In the genomic region with DNA sequence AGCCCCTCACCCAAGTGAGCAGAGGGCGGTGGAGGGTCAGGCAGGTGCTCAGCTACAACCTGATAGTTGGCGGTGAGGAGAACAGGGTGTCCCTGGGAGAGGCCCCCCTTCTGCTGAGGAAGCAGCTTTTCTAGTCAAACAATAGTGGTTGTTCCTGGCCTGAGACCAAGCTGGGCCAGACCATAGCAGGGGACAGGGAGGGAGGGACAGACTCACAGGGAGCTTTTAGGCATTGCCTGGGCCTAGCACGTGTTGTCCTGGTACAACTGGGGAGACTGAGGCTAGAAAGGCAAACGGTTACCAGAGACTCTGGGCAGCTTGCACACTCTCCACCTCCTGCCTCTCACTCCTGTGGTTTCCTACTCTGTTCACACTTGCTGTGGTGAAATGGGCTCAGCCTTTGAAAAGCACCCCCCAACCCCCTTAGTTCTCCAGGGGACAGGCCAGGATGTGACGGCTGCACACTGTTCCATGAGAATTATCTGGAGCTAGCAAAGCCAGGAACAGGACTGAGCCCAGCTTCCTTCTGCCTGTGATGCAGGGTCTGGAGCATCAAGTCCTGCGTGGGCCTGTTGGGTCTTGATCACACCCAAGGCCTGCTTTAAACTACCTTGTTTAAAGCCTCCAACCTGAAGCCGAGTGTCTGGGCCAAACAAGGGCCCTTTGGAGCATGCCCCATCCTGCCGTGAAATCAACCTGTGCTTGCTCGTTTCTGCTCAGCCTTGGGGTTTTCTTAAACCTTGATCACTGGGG, we compare ENCODE assay signal across 10 mouse cellular contexts. TPM values are rescaled to one million over a fixed set of nuclear protein-coding genes. Genes with fewer than 3 reads are reported as not detected.
A peak's percentile ranks its signal among the peaks of the same experiment; 100 is the strongest.
DNase-seq lines count a peak whose midpoint lies in the region; ATAC-seq and TF ChIP-seq lines count a peak whose summit lies in the region.
"Had no signal": no experiment of that assay in that cellular context is flagged by ENCODE, and none has a peak within 500 bp of the region (broad histone marks: within the 10 kb centered on the region; RNA-seq: fewer than 3 reads in every experiment).

No protein-coding gene starts in this region.

- no peak overlapping the region; the same call in 1 of the 2 replicates for H3K9ac ChIP-seq in liver, adult 2 months (ENCODE audit: low read depth, low read length)
- no peak overlapping the region for H3K9ac ChIP-seq in liver, embryonic 12.5 days
- no peak overlapping the region for H3K9ac ChIP-seq in heart, embryonic 11.5 days (ENCODE audit: low read depth, low read length)
- no peak overlapping the region for H3K9ac ChIP-seq in kidney, postnatal 0 days (ENCODE audit: low read depth, low read length)
- no peak overlapping the region for H3K9ac ChIP-seq in stomach, embryonic 16.5 days (ENCODE audit: low read length)

- ATAC-seq in liver, embryonic 12.5 days, result no peak
- no peak for ATAC-seq in heart, embryonic 11.5 days (replicated peaks; ENCODE audit: insufficient number of reproducible peaks, low FRiP score, low TSS enrichment)
- 0 out of 2 replicates have a peak, but pooled peaks have one; percentile 11 for ATAC-seq in kidney, postnatal 0 days (replicated peaks; ENCODE audit: low FRiP score, low read depth)
- no peak for ATAC-seq in stomach, embryonic 16.5 days (ENCODE audit: insufficient read depth, low FRiP score)
- ATAC-seq: forebrain, embryonic 14.5 days had no signal

- no peak overlapping the region for H3K4me2 ChIP-seq in liver, embryonic 12.5 days
- no peak overlapping the region for H3K4me2 ChIP-seq in heart, embryonic 11.5 days
- H3K4me2 ChIP-seq in kidney, postnatal 0 days (ENCODE audit: low read length), result no peak overlapping the region
- no peak overlapping the region for H3K4me2 ChIP-seq in stomach, embryonic 16.5 days (ENCODE audit: low read depth, low read length)

- WGBS in liver, adult 2 months, result 78% methylated on average over 9 of the region's 9 CpGs
- WGBS in liver, embryonic 12.5 days (ENCODE audit: insufficient replicate concordance), result 79% methylated on average over 9 of the region's 9 CpGs
- WGBS in heart, embryonic 11.5 days (ENCODE audit: insufficient replicate concordance), result 76% methylated on average over 9 of the region's 9 CpGs
- WGBS in kidney, postnatal 0 days, result 77% methylated on average over 9 of the region's 9 CpGs
- WGBS in stomach, embryonic 16.5 days, result 71% methylated on average over 9 of the region's 9 CpGs

- no peak for TF ChIP-seq POLR2A in liver, adult 2 months (IDR thresholded peaks at IDR 0.05; ENCODE audit: extremely low read depth, insufficient read depth, low read length)

- H3K27ac ChIP-seq in liver, adult 2 months (replicated peaks; ENCODE audit: insufficient read depth, low read depth, low read length), result peak overlapping the region; percentile 69
- H3K27ac ChIP-seq in liver, embryonic 12.5 days, result no peak overlapping the region
- peak overlapping the region; percentile 50 for H3K27ac ChIP-seq in heart, embryonic 11.5 days (ENCODE audit: low read depth, low read length)
- peak overlapping the region; percentile 70 for H3K27ac ChIP-seq in kidney, postnatal 0 days
- peak overlapping the region; percentile 74 for H3K27ac ChIP-seq in stomach, embryonic 16.5 days (ENCODE audit: low read length)
- H3K27ac ChIP-seq: macrophage had no signal

- H3K79me2 ChIP-seq in liver, adult 2 months (ENCODE audit: control insufficient read depth, insufficient read depth, low read length), result no peaks in the 10 kb centered on the region

- H3K4me3 ChIP-seq in liver, adult 2 months (ENCODE audit: insufficient read depth, low read depth, low read length), result no peak overlapping the region
- H3K4me3 ChIP-seq in liver, embryonic 12.5 days, result no peak overlapping the region
- H3K4me3 ChIP-seq in heart, embryonic 11.5 days (ENCODE audit: low read depth, low read length), result no peak overlapping the region
- H3K4me3 ChIP-seq in kidney, postnatal 0 days (replicated peaks; ENCODE audit: low read depth, low read length), result no peak overlapping the region
- no peak overlapping the region for H3K4me3 ChIP-seq in stomach, embryonic 16.5 days (replicated peaks; ENCODE audit: low read length)

- H3K27me3 ChIP-seq in liver, adult 2 months (ENCODE audit: control insufficient read depth, insufficient read depth, low read length), result no peaks in the 10 kb centered on the region
- peaks cover 22% of the 10 kb centered on the region for H3K27me3 ChIP-seq in liver, embryonic 12.5 days (replicated peaks)
- 0 out of 2 replicates have a peak, but pooled peaks cover 7% of the 10 kb centered on the region for H3K27me3 ChIP-seq in heart, embryonic 11.5 days (ENCODE audit: control insufficient read depth, insufficient read depth, low read length)
- H3K27me3 ChIP-seq in kidney, postnatal 0 days (ENCODE audit: insufficient read depth, low read length), result no peaks in the 10 kb centered on the region
- no peaks in the 10 kb centered on the region for H3K27me3 ChIP-seq in stomach, embryonic 16.5 days (ENCODE audit: control insufficient read depth, insufficient read depth, low read length)

- no peak for TF ChIP-seq CTCF in liver, adult 2 months (IDR thresholded peaks at IDR 0.05; ENCODE audit: low read depth, low read length)
- TF ChIP-seq CTCF in kidney, postnatal 0 days (IDR thresholded peaks at IDR 0.05; ENCODE audit: low read depth), result no peak

- no peak for DNase-seq in liver, adult 2 months (ENCODE audit: extremely low read depth, low read depth, low spot score)
- DNase-seq in kidney, postnatal 0 days (ENCODE audit: low spot score), result peak; percentile 45
- DNase-seq in Muller cell, postnatal 12 days (ENCODE audit: inconsistent ontology term), result no peak
- DNase-seq in cerebellum, adult 9-10 months, result no peak
- DNase-seq: right cerebral cortex, postnatal 4 days had no signal

- no peaks in the 10 kb centered on the region for H3K9me3 ChIP-seq in liver, embryonic 12.5 days (replicated peaks)
- H3K9me3 ChIP-seq in heart, embryonic 11.5 days (replicated peaks; ENCODE audit: control insufficient read depth, low read length), result 0 out of 2 replicates have a peak, but pooled peaks cover 2% of the 10 kb centered on the region
- H3K9me3 ChIP-seq in kidney, postnatal 0 days (replicated peaks; ENCODE audit: low read length), result no peaks in the 10 kb centered on the region
- no peaks in the 10 kb centered on the region for H3K9me3 ChIP-seq in stomach, embryonic 16.5 days (replicated peaks; ENCODE audit: control insufficient read depth, low read length)

- peaks cover 10% of the 10 kb centered on the region for H3K36me3 ChIP-seq in liver, adult 2 months (ENCODE audit: control insufficient read depth, insufficient read depth, low read length)
- H3K36me3 ChIP-seq in liver, embryonic 12.5 days, result peaks cover 33% of the 10 kb centered on the region
- 0 out of 2 replicates have a peak, but pooled peaks cover 6% of the 10 kb centered on the region for H3K36me3 ChIP-seq in heart, embryonic 11.5 days (ENCODE audit: control insufficient read depth, insufficient read depth, low read length)
- peaks cover 32% of the 10 kb centered on the region for H3K36me3 ChIP-seq in kidney, postnatal 0 days (ENCODE audit: insufficient read depth, low read length)
- H3K36me3 ChIP-seq in stomach, embryonic 16.5 days (ENCODE audit: control insufficient read depth, insufficient read depth, low read length), result 0 out of 2 replicates have a peak, but pooled peaks cover 18% of the 10 kb centered on the region

- peaks cover 2% of the 10 kb centered on the region; the same call in 1 of the 2 replicates for H3K4me1 ChIP-seq in liver, adult 2 months (ENCODE audit: control insufficient read depth, insufficient read depth, low read length)
- H3K4me1 ChIP-seq in liver, embryonic 12.5 days, result peaks cover 35% of the 10 kb centered on the region
- H3K4me1 ChIP-seq in heart, embryonic 11.5 days (ENCODE audit: control insufficient read depth, insufficient read depth, low read length), result 0 out of 2 replicates have a peak, but pooled peaks cover 13% of the 10 kb centered on the region
- H3K4me1 ChIP-seq in kidney, postnatal 0 days (replicated peaks; ENCODE audit: insufficient read depth, low read length), result no peaks in the 10 kb centered on the region; the same call in 1 of the 2 replicates
- H3K4me1 ChIP-seq in stomach, embryonic 16.5 days (ENCODE audit: control insufficient read depth, insufficient read depth, low read length), result peaks cover 11% of the 10 kb centered on the region; the same call in 1 of the 2 replicates

RNA-seq across cellular contexts. Expression of a gene that starts 1.6 kb away (rescaled TPM):
- 1.4 and 1.7 TPM in 2 replicates for total RNA-seq in liver, adult 2 months (2014; rRNA removed)
- 2.3 and 2.5 TPM in 2 replicates for polyA plus RNA-seq in liver, adult 2 months (2012; rRNA removed)
- 2.1 and 2.3 TPM in 2 replicates for polyA plus RNA-seq in liver, embryonic 12.5 days (2016; fragmentation: Nextera tagmentation; extraction: Ambion mirVana)
- polyA plus RNA-seq in heart, embryonic 11.5 days (2014; fragmentation: Nextera tagmentation; extraction: Ambion mirVana), result 2.2 and 2.5 TPM in 2 replicates
- polyA plus RNA-seq in kidney, postnatal 0 days (2015; fragmentation: Nextera tagmentation; extraction: Ambion mirVana), result 6.5 and 6.7 TPM in 2 replicates
- 6.0 and 8.7 TPM in 2 replicates for polyA plus RNA-seq in stomach, embryonic 16.5 days (2015; fragmentation: Nextera tagmentation; extraction: Ambion mirVana)

RNA-seq across cellular contexts. Expression of a gene that starts 19.8 kb away (rescaled TPM):
- total RNA-seq in liver, adult 2 months (2014; rRNA removed), result 0.47 TPM in 1 of 2 replicates, not detected in the other
- polyA plus RNA-seq in liver, adult 2 months (2012; rRNA removed), result not detected in 2 replicates
- polyA plus RNA-seq in liver, embryonic 12.5 days (2016; fragmentation: Nextera tagmentation; extraction: Ambion mirVana), result 0.48 and 0.55 TPM in 2 replicates
- polyA plus RNA-seq in heart, embryonic 11.5 days (2014; fragmentation: Nextera tagmentation; extraction: Ambion mirVana), result 0.10 and 0.11 TPM in 2 replicates
- 0.09 and 0.11 TPM in 2 replicates for polyA plus RNA-seq in kidney, postnatal 0 days (2015; fragmentation: Nextera tagmentation; extraction: Ambion mirVana)
- 0.14 and 0.32 TPM in 2 replicates for polyA plus RNA-seq in stomach, embryonic 16.5 days (2015; fragmentation: Nextera tagmentation; extraction: Ambion mirVana)

RNA-seq across cellular contexts. Expression of a gene that starts 29.8 kb away (rescaled TPM):
- total RNA-seq in liver, adult 2 months (2014; rRNA removed), result 23.4 and 23.6 TPM in 2 replicates
- 18.5 and 22.9 TPM in 2 replicates for polyA plus RNA-seq in liver, adult 2 months (2012; rRNA removed)
- 9.8 and 10.7 TPM in 2 replicates for polyA plus RNA-seq in liver, embryonic 12.5 days (2016; fragmentation: Nextera tagmentation; extraction: Ambion mirVana)
- 8.5 and 10.1 TPM in 2 replicates for polyA plus RNA-seq in heart, embryonic 11.5 days (2014; fragmentation: Nextera tagmentation; extraction: Ambion mirVana)
- 40.6 and 41.1 TPM in 2 replicates for polyA plus RNA-seq in kidney, postnatal 0 days (2015; fragmentation: Nextera tagmentation; extraction: Ambion mirVana)
- 36.5 and 36.9 TPM in 2 replicates for polyA plus RNA-seq in stomach, embryonic 16.5 days (2015; fragmentation: Nextera tagmentation; extraction: Ambion mirVana)

RNA-seq across cellular contexts. Expression of a gene that starts 40.9 kb away (rescaled TPM):
- total RNA-seq in liver, adult 2 months (2014; rRNA removed), result not detected in 2 replicates
- 0.02 TPM in 2 replicates for polyA plus RNA-seq in liver, adult 2 months (2012; rRNA removed)
- not detected in 2 replicates for polyA plus RNA-seq in liver, embryonic 12.5 days (2016; fragmentation: Nextera tagmentation; extraction: Ambion mirVana)
- 0.06 and 0.11 TPM in 2 replicates for polyA plus RNA-seq in heart, embryonic 11.5 days (2014; fragmentation: Nextera tagmentation; extraction: Ambion mirVana)
- polyA plus RNA-seq in kidney, postnatal 0 days (2015; fragmentation: Nextera tagmentation; extraction: Ambion mirVana), result 0.11 and 0.24 TPM in 2 replicates
- 1.0 and 1.1 TPM in 2 replicates for polyA plus RNA-seq in stomach, embryonic 16.5 days (2015; fragmentation: Nextera tagmentation; extraction: Ambion mirVana)
- polyA plus RNA-seq: forebrain, embryonic 14.5 days had no signal

RNA-seq across cellular contexts. Expression of a gene that starts 56.3 kb away (rescaled TPM):
- 4.3 and 4.6 TPM in 2 replicates for total RNA-seq in liver, adult 2 months (2014; rRNA removed)
- 10.0 and 12.2 TPM in 2 replicates for polyA plus RNA-seq in liver, adult 2 months (2012; rRNA removed)
- polyA plus RNA-seq in liver, embryonic 12.5 days (2016; fragmentation: Nextera tagmentation; extraction: Ambion mirVana), result 41.7 and 42.1 TPM in 2 replicates
- polyA plus RNA-seq in heart, embryonic 11.5 days (2014; fragmentation: Nextera tagmentation; extraction: Ambion mirVana), result 44.7 and 47.9 TPM in 2 replicates
- 31.2 and 31.3 TPM in 2 replicates for polyA plus RNA-seq in kidney, postnatal 0 days (2015; fragmentation: Nextera tagmentation; extraction: Ambion mirVana)
- 40.5 and 41.4 TPM in 2 replicates for polyA plus RNA-seq in stomach, embryonic 16.5 days (2015; fragmentation: Nextera tagmentation; extraction: Ambion mirVana)
